Mouse (Mus musculus): ENCODE data around the gene Olfr548-ps1. TPM values are rescaled to one million over a fixed set of nuclear protein-coding genes. Genes with fewer than 3 reads are reported as not detected.

Gene Olfr548-ps1
- polyA plus RNA-seq (2014; fragmentation: Illumina TruSeq; extraction: RNeasy Lipid Tissue Mini Kit (QIAGEN cat#74804)): not detected

GRCm38 (mm10) chr7:102540596-102540995 is at the start of gene Olfr548-ps1:
Gene Olfr548-ps1 (plus strand): TSS chr7:102540896.

DNA sequence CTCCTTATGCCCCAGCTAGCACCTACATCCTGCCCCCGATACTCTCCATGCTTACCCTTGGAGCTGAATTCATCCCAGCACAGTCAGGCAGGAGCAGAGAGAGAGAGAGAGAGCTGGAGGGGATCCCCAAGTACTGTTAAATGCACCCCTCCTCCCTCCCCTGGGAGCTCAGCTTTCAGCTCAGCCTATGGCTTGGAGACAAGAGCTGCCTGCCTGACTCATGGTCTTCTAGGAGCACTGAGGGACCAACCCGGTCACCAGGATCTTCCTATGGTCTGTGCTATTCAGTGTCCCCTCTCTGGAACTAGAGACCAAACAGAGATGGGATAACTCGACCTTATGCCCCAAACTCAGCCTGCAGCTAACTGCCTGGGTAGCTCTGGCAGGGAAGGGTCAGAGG is 41.2 kb upstream of the Olfr548-ps1 start, which contains the start of gene Olfr545:
Gene Olfr545, minus strand, starts transcription at position 101 of the 400 bp plus-strand sequence.

DNA sequence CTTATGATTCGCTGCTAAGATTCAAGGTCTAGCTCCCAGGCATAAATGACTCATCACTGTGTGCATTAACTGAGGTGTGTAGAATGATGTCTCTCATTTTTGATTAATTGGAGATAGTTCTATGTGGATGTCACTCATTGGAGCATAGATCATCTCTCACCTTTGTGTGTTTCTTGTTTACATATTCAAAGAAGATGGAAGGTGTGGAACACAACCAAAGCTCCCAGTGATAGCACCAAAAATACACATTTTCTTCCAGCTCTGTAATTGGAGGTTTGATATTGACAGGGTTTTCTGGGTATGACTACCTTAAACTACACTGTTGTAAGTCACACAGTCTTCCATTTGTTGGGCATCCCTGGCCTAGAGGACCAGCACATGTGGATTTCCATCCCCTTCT is 6.2 kb upstream of the Olfr548-ps1 start, which contains the start of gene Olfr547:
Gene Olfr547, plus strand, starts transcription at position 301 of the 400 bp plus-strand sequence.

GRCm38 (mm10) chr7:102549570-102549969 is 8.9 kb downstream of the Olfr548-ps1 start, which contains the start of gene Olfr549:
Gene Olfr549 (plus strand): TSS chr7:102549870.

DNA sequence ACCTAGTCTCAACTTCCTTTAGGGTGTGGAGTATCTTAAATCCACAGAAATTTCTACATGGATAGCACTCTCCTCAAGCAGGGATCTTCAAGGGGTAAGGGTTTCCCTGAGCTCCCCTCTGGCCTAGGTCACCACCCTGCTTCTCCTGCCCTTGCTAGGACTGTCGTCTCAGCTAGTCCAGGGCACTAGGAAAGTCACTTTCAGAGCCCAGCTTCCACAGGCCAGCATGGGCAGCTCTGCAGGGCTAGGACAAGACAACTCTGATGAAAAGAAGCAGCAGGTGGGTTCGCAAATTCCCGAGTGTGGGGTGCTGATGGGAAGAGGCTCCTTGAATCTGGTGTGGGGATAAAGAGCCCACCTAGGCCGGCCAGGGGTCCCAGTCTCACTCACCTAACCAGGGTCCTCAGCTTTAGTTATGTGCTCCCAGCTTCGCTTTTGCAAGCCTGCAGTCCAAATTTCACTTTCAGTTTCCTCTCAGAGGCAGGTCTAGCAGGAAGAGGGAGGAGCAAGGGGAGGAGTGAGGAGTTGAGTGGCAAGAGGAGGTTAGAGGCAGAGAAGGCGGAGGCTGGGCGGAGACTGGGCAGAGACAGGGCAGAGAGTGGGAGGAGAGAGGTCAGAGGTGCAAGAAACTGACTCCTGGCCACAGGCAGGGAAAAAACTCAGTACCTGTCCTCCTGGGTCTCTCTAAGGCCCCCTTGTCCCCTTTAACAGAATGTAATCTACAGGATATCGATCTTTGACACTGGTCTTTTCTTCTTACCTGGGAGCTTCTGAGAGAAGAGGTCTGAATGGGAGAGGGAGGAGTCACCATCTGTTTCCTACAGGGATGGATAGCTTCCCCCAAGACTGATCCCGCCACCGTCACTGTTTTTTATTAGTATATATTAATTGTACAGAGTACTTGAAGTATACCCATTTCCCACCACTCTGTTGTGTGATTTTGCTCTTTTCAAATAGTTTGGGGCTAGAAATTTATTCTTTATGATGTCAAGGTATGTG is 24.6 kb downstream of the Olfr548-ps1 start, which contains the start of gene Trim21:
Gene Trim21, minus strand, starts transcription at position 488 of the 999 bp plus-strand sequence.

DNA sequence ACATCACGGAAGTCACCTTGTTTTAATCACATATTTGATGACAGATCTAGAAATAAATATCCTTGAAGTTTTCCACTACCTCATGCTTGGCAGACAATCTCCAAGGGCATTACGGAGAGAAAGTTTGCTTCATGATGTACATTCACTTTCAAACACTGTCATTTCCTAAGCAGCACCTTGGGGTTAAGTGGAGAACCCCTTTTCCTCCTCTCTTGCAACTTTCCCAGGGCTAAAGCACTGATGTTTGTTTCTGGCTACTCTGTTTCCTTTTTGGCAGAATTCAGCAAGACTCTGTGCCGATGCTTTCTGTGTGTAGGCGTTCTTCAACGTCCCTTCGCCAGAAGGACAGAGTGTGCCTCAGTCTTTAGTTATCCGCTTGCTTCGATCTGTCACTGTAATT is 30.4 kb downstream of the Olfr548-ps1 start, which contains the start of gene Olfr550:
Gene Olfr550, plus strand, starts transcription at position 301 of the 400 bp plus-strand sequence.

DNA sequence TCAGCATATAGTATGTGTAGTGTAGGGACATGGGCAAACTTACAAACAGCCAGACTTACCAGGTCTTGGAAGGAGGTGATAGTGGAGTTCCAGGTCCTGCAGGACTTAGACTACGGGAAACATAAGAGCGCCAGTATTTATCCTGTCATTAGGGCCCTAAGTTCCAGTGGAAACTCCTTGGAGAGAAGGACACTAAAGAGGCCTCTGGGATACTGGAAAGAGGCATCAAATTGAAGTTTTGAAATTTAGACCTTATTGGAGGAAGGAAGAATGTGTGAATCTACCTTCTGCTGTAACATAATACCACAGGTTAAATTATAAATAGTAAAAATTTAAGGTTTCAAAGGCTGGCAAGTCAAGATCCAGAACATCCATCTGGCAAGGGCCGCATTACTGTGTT is 51.1 kb downstream of the Olfr548-ps1 start, which contains the start of gene Olfr551:
Gene Olfr551, minus strand, starts transcription at position 101 of the 400 bp plus-strand sequence.

Other genes with a start within 250 kb of the Olfr548-ps1 start
- 117 TPM for gene Rrm1, start 99.2 kb upstream of the Olfr548-ps1 start, polyA plus RNA-seq (2014; fragmentation: Illumina TruSeq; extraction: RNeasy Lipid Tissue Mini Kit (QIAGEN cat#74804))
- not detected for gene Olfr543, start 59.2 kb upstream of the Olfr548-ps1 start, polyA plus RNA-seq (2014; fragmentation: Illumina TruSeq; extraction: RNeasy Lipid Tissue Mini Kit (QIAGEN cat#74804))
- not detected for gene Olfr544, start 52.6 kb upstream of the Olfr548-ps1 start, polyA plus RNA-seq (2014; fragmentation: Illumina TruSeq; extraction: RNeasy Lipid Tissue Mini Kit (QIAGEN cat#74804))
- not detected for gene Olfr545, start 41.3 kb upstream of the Olfr548-ps1 start, polyA plus RNA-seq (2014; fragmentation: Illumina TruSeq; extraction: RNeasy Lipid Tissue Mini Kit (QIAGEN cat#74804))
- gene Olfr547, start 6.1 kb upstream of the Olfr548-ps1 start, polyA plus RNA-seq (2014; fragmentation: Illumina TruSeq; extraction: RNeasy Lipid Tissue Mini Kit (QIAGEN cat#74804)): not detected
- not detected for gene Olfr549, start 9.0 kb downstream of the Olfr548-ps1 start, polyA plus RNA-seq (2014; fragmentation: Illumina TruSeq; extraction: RNeasy Lipid Tissue Mini Kit (QIAGEN cat#74804))
- 13.1 TPM for gene Trim21, start 24.6 kb downstream of the Olfr548-ps1 start, polyA plus RNA-seq (2014; fragmentation: Illumina TruSeq; extraction: RNeasy Lipid Tissue Mini Kit (QIAGEN cat#74804))
- not detected for gene Olfr550, start 30.5 kb downstream of the Olfr548-ps1 start, polyA plus RNA-seq (2014; fragmentation: Illumina TruSeq; extraction: RNeasy Lipid Tissue Mini Kit (QIAGEN cat#74804))
- not detected for gene Olfr551, start 51.0 kb downstream of the Olfr548-ps1 start, polyA plus RNA-seq (2014; fragmentation: Illumina TruSeq; extraction: RNeasy Lipid Tissue Mini Kit (QIAGEN cat#74804))
- not detected for gene Olfr552, start 56.9 kb downstream of the Olfr548-ps1 start, polyA plus RNA-seq (2014; fragmentation: Illumina TruSeq; extraction: RNeasy Lipid Tissue Mini Kit (QIAGEN cat#74804))
- not detected for gene Olfr553, start 77.3 kb downstream of the Olfr548-ps1 start, polyA plus RNA-seq (2014; fragmentation: Illumina TruSeq; extraction: RNeasy Lipid Tissue Mini Kit (QIAGEN cat#74804))
- not detected for gene Olfr554, start 97.5 kb downstream of the Olfr548-ps1 start, polyA plus RNA-seq (2014; fragmentation: Illumina TruSeq; extraction: RNeasy Lipid Tissue Mini Kit (QIAGEN cat#74804))
- gene Olfr555, start 117.9 kb downstream of the Olfr548-ps1 start, polyA plus RNA-seq (2014; fragmentation: Illumina TruSeq; extraction: RNeasy Lipid Tissue Mini Kit (QIAGEN cat#74804)): not detected
- not detected for gene Olfr556, start 124.0 kb downstream of the Olfr548-ps1 start, polyA plus RNA-seq (2014; fragmentation: Illumina TruSeq; extraction: RNeasy Lipid Tissue Mini Kit (QIAGEN cat#74804))
- gene Trim68, start 146.4 kb downstream of the Olfr548-ps1 start, polyA plus RNA-seq (2014; fragmentation: Illumina TruSeq; extraction: RNeasy Lipid Tissue Mini Kit (QIAGEN cat#74804)): 6.5 TPM
- gene Olfr557, start 155.0 kb downstream of the Olfr548-ps1 start, polyA plus RNA-seq (2014; fragmentation: Illumina TruSeq; extraction: RNeasy Lipid Tissue Mini Kit (QIAGEN cat#74804)): not detected
- 10.3 TPM for gene Olfr558, start 161.3 kb downstream of the Olfr548-ps1 start, polyA plus RNA-seq (2014; fragmentation: Illumina TruSeq; extraction: RNeasy Lipid Tissue Mini Kit (QIAGEN cat#74804))
- gene Olfr33, start 178.2 kb downstream of the Olfr548-ps1 start, polyA plus RNA-seq (2014; fragmentation: Illumina TruSeq; extraction: RNeasy Lipid Tissue Mini Kit (QIAGEN cat#74804)): not detected
- not detected for gene Olfr559, start 186.6 kb downstream of the Olfr548-ps1 start, polyA plus RNA-seq (2014; fragmentation: Illumina TruSeq; extraction: RNeasy Lipid Tissue Mini Kit (QIAGEN cat#74804))
- gene Olfr560, start 218.5 kb downstream of the Olfr548-ps1 start, polyA plus RNA-seq (2014; fragmentation: Illumina TruSeq; extraction: RNeasy Lipid Tissue Mini Kit (QIAGEN cat#74804)): not detected
- 0.43 TPM for gene Olfr78, start 218.6 kb downstream of the Olfr548-ps1 start, polyA plus RNA-seq (2014; fragmentation: Illumina TruSeq; extraction: RNeasy Lipid Tissue Mini Kit (QIAGEN cat#74804))
- not detected for gene Olfr561, start 230.3 kb downstream of the Olfr548-ps1 start, polyA plus RNA-seq (2014; fragmentation: Illumina TruSeq; extraction: RNeasy Lipid Tissue Mini Kit (QIAGEN cat#74804))

Data from ovary, adult 10 weeks (tissue).